Mouse (Mus musculus) embryonic fibroblast, embryonic 13.5 days (primary cell): ENCODE results near the gene Hist1h2ag.

Experiments used
- CTCF ChIP-seq: IDR thresholded peaks from 2 replicates; pipeline ENCODE4 v1.5.1; 2011; ENCODE audit warnings: mild to moderate bottlenecking, control low read depth, low read length, moderate library complexity, borderline replicate concordance; ENCODE audit not compliant: insufficient read depth
- POLR2A ChIP-seq: IDR thresholded peaks from 2 replicates; pipeline ENCODE4 v1.6.1; 2011; ENCODE audit warnings: low read depth, mild to moderate bottlenecking, control low read depth, low read length, moderate library complexity

- TF ChIP-seq CTCF (no peak), POLR2A (no peak)
Measured at GRCm38 (mm10) chr13:21997821-21998220, 44.9 kb downstream of the Hist1h2ag start.
